Mouse (Mus musculus) olfactory bulb, adult 2 months (tissue): Measurements from ENCODE around the gene Dusp3. TPM values are rescaled to one million over a fixed set of nuclear protein-coding genes. Genes with fewer than 3 reads are reported as not detected.

Experiments
- H3K27ac ChIP-seq: fragments of 200-500 bp; 2 replicates; pipeline ENCODE4 v1.5.1; 2012; ENCODE audit warnings: low read depth, low read length; ENCODE audit not compliant: insufficient read depth
- H3K4me1 ChIP-seq: fragments of 200-500 bp; 2 replicates; pipeline ENCODE4 v1.6.1; 2012; ENCODE audit warnings: low read length; ENCODE audit not compliant: control insufficient read depth, insufficient read depth
- H3K4me3 ChIP-seq: fragments of 200-500 bp; 2 replicates; pipeline ENCODE4 v1.5.1; 2012; ENCODE audit warnings: mild to moderate bottlenecking, low read depth, low read length, moderate library complexity; ENCODE audit not compliant: insufficient read depth
- CTCF ChIP-seq: fragments of 200-500 bp; IDR thresholded peaks from 2 replicates; pipeline ENCODE4 v1.5.1; 2012; ENCODE audit warnings: low read depth, mild to moderate bottlenecking, low read length, moderate library complexity; ENCODE audit not compliant: insufficient read depth
- POLR2A ChIP-seq: fragments of 200-500 bp; IDR thresholded peaks from 2 replicates; pipeline ENCODE4 v1.6.1; 2012; ENCODE audit warnings: mild to moderate bottlenecking, low read depth, low read length, moderate library complexity; ENCODE audit not compliant: insufficient read depth
- WGBS: fragments of 180-500 bp; shearing (Covaris S2); methylation state at CpG from one replicate; pipeline ENCODE4 v1.1.7; 2018; 5-methylcytosine and 5-hydroxymethylcytosine counted together
- polyA plus RNA-seq: library from polyadenylated mRNA; stranded (reverse); fragments of >200 nt; gene quantifications from 2 replicates; pipeline ENCODE4 v1.2.4, GENCODE M21; 2012; ENCODE audit warnings: low replicate concordance; ENCODE audit not compliant: missing spikeins, insufficient read depth, insufficient read length

The Dusp3 gene
- polyA plus RNA-seq, 1 experiment: not detected

GRCm38 (mm10) chr11:102016136-102016535 is 29.3 kb upstream of the Dusp3 start:
- no peak overlapping the region for H3K4me3 ChIP-seq
- WGBS: 78% methylated on average over 1 of the region's 1 CpGs
- H3K4me1 ChIP-seq: peaks cover 24% of the 10 kb centered on the region
- no peak overlapping the region for H3K27ac ChIP-seq
- TF ChIP-seq POLR2A (no peak), CTCF (no peak)

GRCm38 (mm10) chr11:102015472-102015871 is 28.7 kb upstream of the Dusp3 start:
- TF ChIP-seq POLR2A (no peak), CTCF (no peak)
- 62% methylated on average over 6 of the region's 6 CpGs for WGBS
- Histone ChIP-seq H3K4me3 (no peak overlapping the region), H3K4me1 (peaks cover 26% of the 10 kb centered on the region), H3K27ac (no peak overlapping the region)

GRCm38 (mm10) chr11:102013201-102013600 is 26.4 kb upstream of the Dusp3 start:
- Histone ChIP-seq H3K4me3 (no peak overlapping the region), H3K27ac (no peak overlapping the region), H3K4me1 (peaks cover 36% of the 10 kb centered on the region)
- no peak for TF ChIP-seq CTCF
- no peak for TF ChIP-seq POLR2A
- WGBS: 89% methylated on average over 8 of the region's 8 CpGs

DNA sequence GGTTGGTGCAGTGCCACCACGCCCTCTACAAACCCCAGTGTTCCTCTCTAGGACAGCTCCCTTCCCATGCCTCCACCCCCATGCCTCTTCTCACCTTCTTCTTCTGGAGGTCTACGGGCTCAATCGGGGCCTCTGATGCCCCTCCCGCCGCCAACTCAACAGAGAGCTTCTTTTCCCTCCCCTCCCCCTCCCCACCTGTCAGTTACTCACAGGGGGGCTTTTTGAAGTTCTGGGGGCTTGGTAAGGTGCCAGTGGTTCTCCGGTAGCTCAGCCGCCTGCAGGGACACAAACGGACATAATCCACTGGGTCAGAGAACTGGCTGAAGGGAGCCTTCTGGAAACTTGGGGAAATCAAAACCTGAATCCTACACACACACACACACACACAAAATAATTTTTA is 24.7 kb upstream of the Dusp3 start:
- no peak for TF ChIP-seq CTCF
- TF ChIP-seq POLR2A: no peak
- Histone ChIP-seq H3K27ac (no peak overlapping the region), H3K4me3 (no peak overlapping the region), H3K4me1 (peaks cover 35% of the 10 kb centered on the region)
- 83% methylated on average over 8 of the region's 8 CpGs for WGBS

DNA sequence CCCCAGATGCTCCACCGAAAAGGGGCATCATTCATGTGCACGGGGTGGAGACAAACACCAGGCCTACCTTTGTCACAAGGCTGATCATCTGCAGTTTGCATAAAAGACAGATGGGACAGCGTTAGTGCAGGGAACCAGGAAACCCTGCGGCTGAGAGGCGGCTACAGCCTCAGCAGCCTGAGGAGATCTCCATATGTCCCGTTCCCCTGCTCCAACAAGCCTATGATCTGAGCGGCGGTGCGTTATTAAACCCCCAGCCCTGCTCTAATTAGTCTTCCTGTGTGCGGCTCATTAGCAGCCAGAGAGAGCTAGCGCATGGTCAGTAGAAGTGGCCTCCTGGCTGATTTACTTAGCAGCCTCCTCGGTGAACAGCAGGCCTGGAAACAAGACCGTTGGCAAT is 23.3 kb upstream of the Dusp3 start:
- Histone ChIP-seq H3K4me1 (peaks cover 23% of the 10 kb centered on the region), H3K4me3 (no peak overlapping the region), H3K27ac (no peak overlapping the region)
- TF ChIP-seq CTCF (no peak), POLR2A (no peak)
- 37% methylated on average over 13 of the region's 13 CpGs for WGBS

DNA sequence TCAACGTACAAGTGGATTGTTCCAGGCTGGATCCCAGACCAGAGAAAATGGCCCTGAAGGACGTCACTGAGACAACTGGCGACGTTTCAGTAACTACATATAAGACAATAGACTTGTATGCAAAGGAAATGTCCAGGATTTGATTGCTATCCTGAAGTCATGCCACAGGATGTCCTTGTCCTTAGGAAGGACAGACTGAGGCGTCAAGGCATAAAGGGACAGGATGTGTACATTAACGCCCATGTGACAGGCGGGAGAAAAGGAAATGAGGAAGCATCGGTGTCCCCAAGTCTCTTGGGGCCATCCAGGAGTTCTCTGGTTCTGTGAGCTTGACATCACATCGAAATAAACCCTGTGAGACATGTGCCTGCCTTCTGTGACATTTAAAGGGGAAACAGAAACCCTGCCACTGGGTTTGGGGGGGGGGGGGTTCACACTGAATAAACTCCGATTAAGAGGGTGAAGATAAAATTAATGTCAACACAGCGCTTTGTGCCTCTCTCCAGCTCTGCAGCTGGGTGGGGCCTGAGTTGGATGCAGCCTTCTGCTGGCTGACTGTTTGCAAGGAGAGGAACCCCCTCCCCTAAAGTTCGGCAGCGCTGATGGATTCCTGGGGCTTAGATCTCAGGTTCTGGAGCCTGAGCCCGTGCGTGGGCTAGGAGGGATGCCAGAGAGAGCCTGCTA is 22.3 kb upstream of the Dusp3 start:
- TF ChIP-seq CTCF (no peak), POLR2A (no peak)

DNA sequence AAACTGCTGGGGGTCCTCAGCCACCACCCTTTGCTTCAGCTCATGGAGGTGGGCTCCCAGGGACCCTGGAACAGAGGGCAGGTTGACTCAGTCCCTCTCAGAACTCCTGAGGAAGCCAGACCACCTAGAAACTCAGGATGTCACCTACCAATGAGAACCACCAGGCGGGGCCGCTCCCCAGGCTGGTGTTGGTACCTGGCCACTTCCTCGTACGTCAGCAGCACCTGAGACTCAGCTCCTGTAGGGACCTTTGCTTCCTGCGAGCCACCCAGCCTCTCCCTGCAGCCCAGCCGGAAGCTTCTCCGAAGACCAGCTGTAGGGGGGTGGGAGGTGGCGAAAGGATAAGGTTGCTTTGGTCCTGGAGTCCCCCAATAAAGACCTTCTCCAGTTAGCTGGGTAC is 21.6 kb upstream of the Dusp3 start:
- Histone ChIP-seq H3K4me1 (peaks cover 18% of the 10 kb centered on the region), H3K27ac (no peak overlapping the region), H3K4me3 (no peak overlapping the region)
- TF ChIP-seq POLR2A (no peak), CTCF (no peak)
- WGBS: 92% methylated on average over 8 of the region's 8 CpGs

More for the DNA sequence above, 22.3 kb upstream of the Dusp3 start:
- WGBS: 69% methylated on average over 15 of the region's 15 CpGs
- Histone ChIP-seq H3K4me3 (no peak overlapping the region), H3K4me1 (peaks cover 20% of the 10 kb centered on the region), H3K27ac (no peak overlapping the region)

DNA sequence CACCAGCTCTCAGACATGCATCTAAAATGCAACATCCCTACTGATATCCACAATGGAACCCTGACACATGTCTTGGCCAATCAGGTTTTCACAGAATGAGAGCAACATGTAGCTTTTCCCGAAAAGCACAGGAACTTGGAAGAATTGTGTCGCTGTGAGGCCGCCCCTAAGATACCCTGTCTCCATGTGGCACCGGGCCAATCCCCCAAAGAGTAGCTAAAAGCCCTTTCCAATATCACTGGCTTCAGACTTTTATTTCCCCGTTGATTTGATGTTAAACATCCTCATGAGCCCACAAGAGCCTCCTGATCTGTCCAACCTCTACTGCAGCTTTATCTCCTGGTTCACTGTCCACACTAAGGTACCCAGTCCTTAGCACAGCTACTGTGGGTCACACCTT is 19.9 kb upstream of the Dusp3 start:
- no peak overlapping the region for H3K27ac ChIP-seq
- peaks cover 15% of the 10 kb centered on the region for H3K4me1 ChIP-seq
- TF ChIP-seq CTCF: no peak
- no peak for TF ChIP-seq POLR2A
- 65% methylated on average over 5 of the region's 5 CpGs for WGBS
- H3K4me3 ChIP-seq: no peak overlapping the region

DNA sequence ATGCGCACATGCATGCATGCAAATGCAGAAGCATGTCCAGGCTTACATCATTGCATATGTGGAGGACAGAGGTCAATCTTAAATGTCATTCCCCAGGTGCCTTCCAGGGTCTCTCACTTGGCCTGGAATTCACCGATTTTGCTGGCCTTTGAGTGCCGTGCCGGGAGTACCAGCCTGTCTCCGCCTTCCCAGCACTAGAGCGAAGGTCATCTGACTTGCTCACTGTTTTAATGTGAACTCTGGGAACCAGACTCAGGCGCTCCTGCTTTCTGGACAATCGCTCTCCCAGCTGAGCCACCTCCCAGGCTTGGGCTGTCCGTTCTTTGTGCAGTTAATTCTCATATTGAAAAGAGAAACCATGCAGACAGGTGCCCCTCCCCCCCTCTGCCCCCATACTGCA is 19.5 kb upstream of the Dusp3 start:
- Histone ChIP-seq H3K4me3 (no peak overlapping the region), H3K4me1 (peaks cover 15% of the 10 kb centered on the region), H3K27ac (no peak overlapping the region)
- no peak for TF ChIP-seq POLR2A
- TF ChIP-seq CTCF: no peak
- 70% methylated on average over 9 of the region's 9 CpGs for WGBS

DNA sequence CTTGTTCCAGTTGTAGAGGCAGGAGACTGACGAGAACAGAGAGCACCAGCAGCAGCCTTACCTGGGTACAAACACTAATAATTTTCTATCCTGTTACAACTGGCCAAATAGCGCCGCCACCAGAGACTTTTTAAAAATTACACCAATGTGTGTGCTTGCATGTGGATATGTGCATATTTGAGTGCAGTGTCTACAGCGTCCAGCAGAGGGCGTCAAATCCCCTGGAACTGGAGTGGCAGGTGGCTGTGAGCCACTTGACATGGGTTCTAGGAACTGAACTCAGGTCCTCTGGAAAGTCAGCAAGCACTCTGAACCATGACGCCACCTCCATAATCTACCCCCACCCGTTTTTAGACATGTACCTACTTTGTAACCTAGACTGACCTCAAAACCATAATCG is 17.4 kb upstream of the Dusp3 start:
- TF ChIP-seq CTCF: 0 out of 2 replicates have a peak, but pooled peaks have one; percentile 27
- TF ChIP-seq POLR2A: no peak

More for the DNA sequence above, 17.4 kb upstream of the Dusp3 start:
- H3K4me1 ChIP-seq: peaks cover 7% of the 10 kb centered on the region; the same call in 1 of the 2 replicates
- no peak overlapping the region for H3K27ac ChIP-seq
- H3K4me3 ChIP-seq: no peak overlapping the region
- 94% methylated on average over 8 of the region's 8 CpGs for WGBS
